Mouse (Mus musculus) E14TG2a.4 (cell line): ENCODE measurements around the gene Ttc39a.

Source experiments
- CTCF ChIP-seq: conservative IDR thresholded peaks from 2 replicates; pipeline ENCODE4 v1.5.1; 2014; ENCODE audit warnings: low read length
- NANOG ChIP-seq: IDR thresholded peaks from 2 replicates; pipeline ENCODE4 v1.6.1; 2014; ENCODE audit warnings: borderline replicate concordance, low read length, mixed read lengths

GRCm38 (mm10) chr4:109445397-109445796 is 39.0 kb downstream of the Ttc39a start:
- TF ChIP-seq CTCF (no peak), NANOG (no peak)
